Mouse (Mus musculus): Measurements from ENCODE around the gene Tnnc2. TPM values are rescaled to one million over a fixed set of nuclear protein-coding genes. Genes with fewer than 3 reads are reported as not detected.

Tnnc2 gene
- polyA plus RNA-seq, 1 experiment = 9.6 TPM

GRCm38 (mm10) chr2:164785481-164786387, 6.0 kb upstream of the Tnnc2 start, which contains the start of gene Snx21:
TSS of gene Snx21 (plus strand) at chr2:164785823.
- Histone ChIP-seq H3K4me1 (ENCODE audit: control insufficient read depth, insufficient read depth, low read length) (peaks cover 4% of the 10 kb centered on the region), H3K4me3 (replicated peaks; ENCODE audit: control insufficient read depth, low read depth, low read length) (peak within 1 kb of the TSS; percentile 72), H3K27ac (ENCODE audit: control insufficient read depth, insufficient read depth, low read depth, low read length, poor library complexity) (peak within 1 kb of the TSS; percentile 56)
- WGBS = under 1% methylated on average over 88 of the region's 89 CpGs
- TF ChIP-seq CTCF (IDR thresholded peaks at IDR 0.05; ENCODE audit: control insufficient read depth, insufficient read depth, low read length) (no peak), POLR2A (IDR thresholded peaks at IDR 0.05; ENCODE audit: borderline replicate concordance, control insufficient read depth, low read depth, low read length) (peak; percentile 15; the same call in 1 of the 2 replicates)

GRCm38 (mm10) chr2:164784869-164785420, 5.2 kb upstream of the Tnnc2 start:
- 6% methylated on average over 7 of the region's 7 CpGs for WGBS
- Histone ChIP-seq H3K27ac (ENCODE audit: control insufficient read depth, insufficient read depth, low read depth, low read length, poor library complexity) (no peak overlapping the region), H3K4me1 (ENCODE audit: control insufficient read depth, insufficient read depth, low read length) (peaks cover 4% of the 10 kb centered on the region), H3K4me3 (replicated peaks; ENCODE audit: control insufficient read depth, low read depth, low read length) (no peak overlapping the region)
- TF ChIP-seq POLR2A (IDR thresholded peaks at IDR 0.05; ENCODE audit: borderline replicate concordance, control insufficient read depth, low read depth, low read length) = no peak
- no peak for TF ChIP-seq CTCF (IDR thresholded peaks at IDR 0.05; ENCODE audit: control insufficient read depth, insufficient read depth, low read length)

- Histone ChIP-seq H3K27ac (ENCODE audit: control insufficient read depth, insufficient read depth, low read depth, low read length, poor library complexity) (no peak overlapping the region), H3K4me3 (replicated peaks; ENCODE audit: control insufficient read depth, low read depth, low read length) (no peak overlapping the region), H3K4me1 (ENCODE audit: control insufficient read depth, insufficient read depth, low read length) (peaks cover 4% of the 10 kb centered on the region)
- WGBS = 73% methylated on average over 7 of the region's 7 CpGs
- TF ChIP-seq POLR2A (IDR thresholded peaks at IDR 0.05; ENCODE audit: borderline replicate concordance, control insufficient read depth, low read depth, low read length) (no peak), CTCF (IDR thresholded peaks at IDR 0.05; ENCODE audit: control insufficient read depth, insufficient read depth, low read length) (no peak)
Observed at GRCm38 (mm10) chr2:164783926-164784581, 4.3 kb upstream of the Tnnc2 start.

- no peak overlapping the region for H3K27ac ChIP-seq (ENCODE audit: control insufficient read depth, insufficient read depth, low read depth, low read length, poor library complexity)
- peaks cover 3% of the 10 kb centered on the region for H3K4me1 ChIP-seq (ENCODE audit: control insufficient read depth, insufficient read depth, low read length)
- no peak overlapping the region for H3K4me3 ChIP-seq (replicated peaks; ENCODE audit: control insufficient read depth, low read depth, low read length)
- TF ChIP-seq POLR2A (IDR thresholded peaks at IDR 0.05; ENCODE audit: borderline replicate concordance, control insufficient read depth, low read depth, low read length) (no peak), CTCF (IDR thresholded peaks at IDR 0.05; ENCODE audit: control insufficient read depth, insufficient read depth, low read length) (no peak)
- 80% methylated on average over 4 of the region's 4 CpGs for WGBS
Observed at GRCm38 (mm10) chr2:164781876-164782275, 2.1 kb upstream of the Tnnc2 start.

- no peak overlapping the region for H3K27ac ChIP-seq (ENCODE audit: control insufficient read depth, insufficient read depth, low read depth, low read length, poor library complexity)
- H3K4me3 ChIP-seq (replicated peaks; ENCODE audit: control insufficient read depth, low read depth, low read length) = no peak overlapping the region
- 77% methylated on average over 7 of the region's 7 CpGs for WGBS
- no peaks in the 10 kb centered on the region for H3K4me1 ChIP-seq (ENCODE audit: control insufficient read depth, insufficient read depth, low read length)
- TF ChIP-seq POLR2A (IDR thresholded peaks at IDR 0.05; ENCODE audit: borderline replicate concordance, control insufficient read depth, low read depth, low read length) (no peak), CTCF (IDR thresholded peaks at IDR 0.05; ENCODE audit: control insufficient read depth, insufficient read depth, low read length) (no peak)
Observed at GRCm38 (mm10) chr2:164778809-164779208, 958 bp downstream of the Tnnc2 start.

- Histone ChIP-seq H3K4me3 (replicated peaks; ENCODE audit: control insufficient read depth, low read depth, low read length) (no peak overlapping the region), H3K27ac (ENCODE audit: control insufficient read depth, insufficient read depth, low read depth, low read length, poor library complexity) (no peak overlapping the region), H3K4me1 (ENCODE audit: control insufficient read depth, insufficient read depth, low read length) (no peaks in the 10 kb centered on the region)
- WGBS = 83% methylated on average over 11 of the region's 11 CpGs
- no peak for TF ChIP-seq POLR2A (IDR thresholded peaks at IDR 0.05; ENCODE audit: borderline replicate concordance, control insufficient read depth, low read depth, low read length)
- no peak for TF ChIP-seq CTCF (IDR thresholded peaks at IDR 0.05; ENCODE audit: control insufficient read depth, insufficient read depth, low read length)
Observed at GRCm38 (mm10) chr2:164778015-164778287, 1.8 kb downstream of the Tnnc2 start.

GRCm38 (mm10) chr2:164777246-164778014, 2.3 kb downstream of the Tnnc2 start:
- WGBS = 77% methylated on average over 30 of the region's 30 CpGs
- H3K4me3 ChIP-seq (replicated peaks; ENCODE audit: control insufficient read depth, low read depth, low read length) = no peak overlapping the region
- H3K27ac ChIP-seq (ENCODE audit: control insufficient read depth, insufficient read depth, low read depth, low read length, poor library complexity) = no peak overlapping the region
- no peak for TF ChIP-seq CTCF (IDR thresholded peaks at IDR 0.05; ENCODE audit: control insufficient read depth, insufficient read depth, low read length)
- no peak for TF ChIP-seq POLR2A (IDR thresholded peaks at IDR 0.05; ENCODE audit: borderline replicate concordance, control insufficient read depth, low read depth, low read length)
- H3K4me1 ChIP-seq (ENCODE audit: control insufficient read depth, insufficient read depth, low read length) = no peaks in the 10 kb centered on the region
